Mouse (Mus musculus) heart, embryonic 13.5 days (tissue): Measurements from ENCODE around the gene Aftph. TPM values are rescaled to one million over a fixed set of nuclear protein-coding genes. Genes with fewer than 3 reads are reported as not detected.

ENCODE experiments used
- ATAC-seq: fragments of 200-750 bp; cut with Nextera tagmentation; 2 replicates; pipeline ENCODE4 v1.8.0; 2017; ENCODE audit warnings: moderate TSS enrichment; ENCODE audit not compliant: insufficient number of reproducible peaks, low FRiP score, low TSS enrichment; ENCODE audit errors: extremely low read depth
- H3K27ac ChIP-seq: fragments of 300-500 bp; sonication (generic); replicated peaks from 2 replicates; pipeline ENCODE4 v1.5.1; 2015; ENCODE audit warnings: moderate library complexity, mild to moderate bottlenecking, inconsistent platforms
- H3K27me3 ChIP-seq: fragments of 300-500 bp; sonication (generic); replicated peaks from 2 replicates; pipeline ENCODE4 v1.6.1; 2015; ENCODE audit warnings: mild to moderate bottlenecking, inconsistent platforms
- H3K36me3 ChIP-seq: fragments of 300-500 bp; sonication (generic); 2 replicates; pipeline ENCODE4 v1.6.1; 2015; ENCODE audit warnings: mild to moderate bottlenecking, inconsistent platforms
- H3K4me1 ChIP-seq: fragments of 300-500 bp; sonication (generic); 2 replicates; pipeline ENCODE4 v1.6.1; 2015; ENCODE audit warnings: inconsistent platforms
- H3K4me2 ChIP-seq: fragments of 300-500 bp; sonication (generic); 2 replicates; pipeline ENCODE4 v1.6.1; 2015; ENCODE audit warnings: inconsistent platforms, mild to moderate bottlenecking, moderate library complexity
- H3K4me3 ChIP-seq: fragments of 300-500 bp; sonication (generic); 2 replicates; pipeline ENCODE4 v1.5.1; 2015; ENCODE audit warnings: moderate library complexity, mild to moderate bottlenecking, inconsistent platforms
- H3K9ac ChIP-seq: fragments of 300-500 bp; sonication (generic); 2 replicates; pipeline ENCODE4 v1.6.1; 2015; ENCODE audit warnings: inconsistent platforms, mild to moderate bottlenecking, moderate library complexity
- H3K9me3 ChIP-seq: fragments of 300-500 bp; sonication (generic); 2 replicates; pipeline ENCODE4 v1.6.1; 2016; ENCODE audit warnings: inconsistent platforms
- WGBS: fragments of 180-500 bp; shearing (Covaris S2); methylation state at CpG from one replicate; pipeline ENCODE4 v1.1.7; 2015; ENCODE audit warnings: mixed read lengths; 5-methylcytosine and 5-hydroxymethylcytosine counted together
- polyA plus RNA-seq: library from polyadenylated mRNA; unstranded; fragments of >200 nt; fragmentation: Nextera tagmentation; extraction: Ambion mirVana; gene quantifications from 2 replicates; pipeline ENCODE4 v1.2.1, GENCODE M21; 2015

The Aftph gene
- polyA plus RNA-seq, 1 experiment from 2014 or later = 9.5 TPM

DNA sequence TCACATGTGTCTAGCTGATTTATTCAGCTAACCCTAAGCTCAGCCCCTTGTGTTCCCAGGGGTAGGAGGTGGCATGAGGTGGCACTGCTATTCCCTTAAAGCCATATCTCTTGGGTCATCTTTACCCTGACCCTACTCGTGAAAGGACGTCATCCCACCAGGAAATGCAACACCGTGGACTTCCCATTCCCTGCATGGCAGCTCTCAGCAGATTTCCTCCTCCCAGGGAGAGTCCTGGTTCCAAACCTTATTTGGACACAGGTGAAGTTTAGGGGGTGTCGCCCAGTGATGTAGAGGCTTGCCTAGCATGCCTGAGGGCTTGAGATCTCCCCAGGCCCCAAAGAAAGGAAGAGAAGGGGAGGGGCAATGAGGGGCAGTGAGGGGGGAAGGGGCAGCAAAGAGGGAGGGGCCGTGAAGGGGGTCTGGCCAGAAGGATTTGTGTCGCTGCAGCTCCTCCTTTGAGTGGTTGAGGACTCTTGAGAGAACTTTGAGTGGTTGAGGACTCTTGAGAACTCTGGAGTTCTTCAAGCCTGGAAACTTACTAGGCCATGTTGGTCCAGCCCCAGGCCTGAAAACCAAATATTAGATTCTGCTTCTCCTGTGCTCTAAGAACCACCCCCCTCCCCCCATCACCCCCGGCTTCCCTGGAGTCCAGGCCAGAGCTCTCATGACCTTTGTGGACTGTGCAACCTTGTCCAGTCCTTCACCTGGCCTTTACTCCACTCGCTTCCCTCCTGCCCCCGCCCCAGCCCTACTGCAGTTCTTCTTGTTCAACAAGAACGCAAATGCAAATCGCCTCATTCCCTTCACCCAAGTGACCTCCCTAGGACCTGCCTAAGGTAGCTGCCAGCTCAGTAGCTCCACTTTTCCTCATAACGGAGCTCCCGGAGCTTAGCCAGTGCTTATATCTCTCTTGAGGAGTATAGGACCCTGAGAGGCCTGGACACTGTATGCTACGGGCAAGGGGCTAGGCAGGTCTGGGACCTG, 81.0 kb downstream of the Aftph start:
- no peak overlapping the region for H3K27ac ChIP-seq
- H3K9ac ChIP-seq = no peak overlapping the region
- H3K27me3 ChIP-seq = no peaks in the 10 kb centered on the region
- H3K36me3 ChIP-seq = no peaks in the 10 kb centered on the region
- H3K4me3 ChIP-seq = no peak overlapping the region
- no peaks in the 10 kb centered on the region for H3K9me3 ChIP-seq
- H3K4me2 ChIP-seq = no peak overlapping the region
- peaks cover 33% of the 10 kb centered on the region for H3K4me1 ChIP-seq
- 59% methylated on average over 14 of the region's 14 CpGs for WGBS
- no peak for ATAC-seq

DNA sequence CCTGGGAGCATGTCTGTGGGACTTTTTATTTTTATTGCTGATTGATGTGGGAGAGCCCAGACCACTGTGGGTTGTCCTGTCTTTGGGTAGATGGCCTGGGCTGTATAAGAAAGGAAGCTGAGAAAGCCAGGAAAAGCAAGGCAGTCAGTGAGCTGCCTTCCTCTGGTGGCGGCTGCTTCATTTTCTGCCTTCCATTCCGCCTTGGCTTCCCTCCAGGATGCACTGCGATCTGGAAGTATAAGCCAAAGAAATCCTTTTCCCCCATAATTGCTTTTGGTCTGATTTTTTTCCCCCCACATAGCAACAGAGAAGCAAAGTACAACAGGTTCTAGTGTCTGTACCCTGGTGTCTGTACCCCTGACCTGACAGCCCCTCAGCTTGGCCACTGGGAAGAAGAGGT, 82.3 kb downstream of the Aftph start:
- Histone ChIP-seq H3K9me3 (no peaks in the 10 kb centered on the region), H3K9ac (no peak overlapping the region), H3K27me3 (no peaks in the 10 kb centered on the region), H3K4me1 (peaks cover 46% of the 10 kb centered on the region), H3K27ac (no peak overlapping the region), H3K4me2 (no peak overlapping the region), H3K36me3 (peaks cover 6% of the 10 kb centered on the region), H3K4me3 (no peak overlapping the region)
- no peak for ATAC-seq
- WGBS = 64% methylated on average over 3 of the region's 3 CpGs

DNA sequence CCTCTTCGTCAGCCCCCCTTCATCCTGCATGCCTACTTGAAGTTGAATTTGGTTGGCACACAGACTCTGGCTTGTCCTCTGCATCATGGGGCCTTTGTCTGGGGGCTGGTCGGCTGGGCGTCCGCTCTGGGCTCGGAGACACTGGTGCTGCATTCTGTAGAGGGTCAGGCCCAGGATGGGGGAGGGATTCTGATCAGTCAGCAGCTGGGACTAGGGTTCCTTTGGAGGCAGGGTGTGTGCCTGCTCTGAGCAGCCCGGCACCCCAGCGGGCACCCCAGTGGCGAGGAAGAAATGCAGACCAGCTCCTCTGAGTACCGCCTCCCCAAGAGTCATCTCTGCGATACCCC, 84.7 kb downstream of the Aftph start:
- H3K4me3 ChIP-seq = peak overlapping the region; percentile 38
- peak overlapping the region; percentile 72 for H3K9ac ChIP-seq
- ATAC-seq = no peak
- H3K4me1 ChIP-seq = peaks cover 47% of the 10 kb centered on the region
- H3K9me3 ChIP-seq = no peaks in the 10 kb centered on the region
- H3K4me2 ChIP-seq = peak overlapping the region; percentile 68
- H3K27ac ChIP-seq = peak overlapping the region; percentile 75
- H3K27me3 ChIP-seq = no peaks in the 10 kb centered on the region
- H3K36me3 ChIP-seq = peaks cover 19% of the 10 kb centered on the region
- WGBS = 15% methylated on average over 10 of the region's 10 CpGs

DNA sequence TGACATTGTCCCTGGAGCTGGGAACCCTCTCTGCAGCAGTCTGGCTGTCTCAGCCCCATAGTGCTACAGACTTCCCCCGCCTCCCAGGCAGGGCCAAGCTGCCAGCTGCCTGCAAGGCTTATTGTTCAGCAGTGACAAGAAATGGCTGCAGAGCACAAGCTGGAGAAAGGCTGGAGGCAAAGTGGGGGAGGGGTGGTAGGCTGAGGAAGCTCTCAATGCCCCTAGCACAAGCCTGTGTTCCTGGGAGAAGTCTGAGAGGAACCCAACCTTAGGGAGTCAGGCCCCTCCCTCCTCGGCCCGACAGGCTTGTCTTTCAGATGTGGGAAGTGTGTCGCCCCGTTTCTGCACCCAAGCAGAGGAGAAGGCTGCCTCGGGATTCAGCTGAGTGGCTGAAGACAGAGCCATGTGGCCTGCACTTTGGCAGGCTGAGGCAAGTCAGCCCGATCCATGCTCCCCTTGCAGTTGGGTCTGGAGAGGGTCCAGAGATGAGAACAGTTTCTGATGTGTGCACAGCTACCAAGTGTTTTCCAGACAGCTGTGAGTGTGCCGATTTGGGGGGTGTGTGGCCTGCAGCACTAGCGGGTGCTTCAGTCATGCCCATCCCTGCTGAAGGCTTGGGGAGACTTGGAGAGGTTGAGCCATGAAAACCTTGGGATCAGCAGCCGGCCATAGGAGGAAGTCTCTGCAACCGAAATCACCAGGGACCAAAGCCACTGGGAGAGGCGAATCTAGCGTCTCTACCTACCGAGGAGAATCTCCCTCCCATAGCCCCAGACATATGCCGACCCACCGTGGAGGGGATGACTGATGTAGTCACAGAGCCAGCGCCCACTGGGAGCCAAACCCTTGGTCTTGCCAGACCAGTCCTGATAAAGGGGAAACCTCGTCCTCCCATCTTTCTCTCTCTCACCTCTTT, 85.3 kb downstream of the Aftph start:
- Histone ChIP-seq H3K27ac (peak overlapping the region; percentile 75), H3K4me1 (peaks cover 48% of the 10 kb centered on the region), H3K36me3 (peaks cover 22% of the 10 kb centered on the region), H3K9ac (peak overlapping the region; percentile 72), H3K27me3 (no peaks in the 10 kb centered on the region), H3K4me2 (peak overlapping the region; percentile 68), H3K4me3 (peak overlapping the region; percentile 38), H3K9me3 (no peaks in the 10 kb centered on the region)
- ATAC-seq = peak; percentile 28
- WGBS = 10% methylated on average over 18 of the region's 18 CpGs

DNA sequence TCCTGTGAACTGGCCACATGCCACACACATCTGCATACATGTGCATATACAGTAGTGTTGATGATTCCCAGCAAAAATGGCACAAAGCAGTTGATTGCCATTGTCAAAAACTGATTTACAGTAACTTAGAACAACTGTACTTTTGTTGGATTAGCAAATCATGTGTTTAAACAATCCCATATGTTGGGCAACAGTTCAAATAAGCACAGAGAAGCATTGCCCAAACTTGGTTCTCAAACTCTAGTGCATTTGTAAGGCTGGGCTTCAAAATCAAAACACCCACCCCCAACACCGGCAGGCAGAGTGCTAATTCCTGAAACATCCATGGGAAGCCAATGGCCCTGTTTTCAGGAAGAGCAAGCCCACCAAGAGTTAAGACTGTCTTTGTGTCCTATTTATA, 90.2 kb downstream of the Aftph start:
- H3K4me1 ChIP-seq = peaks cover 60% of the 10 kb centered on the region
- WGBS = 70% methylated on average over 1 of the region's 1 CpGs
- H3K9me3 ChIP-seq = no peaks in the 10 kb centered on the region
- no peak for ATAC-seq
- no peaks in the 10 kb centered on the region for H3K27me3 ChIP-seq
- H3K4me3 ChIP-seq = no peak overlapping the region
- peaks cover 51% of the 10 kb centered on the region for H3K36me3 ChIP-seq
- no peak overlapping the region for H3K4me2 ChIP-seq
- H3K9ac ChIP-seq = no peak overlapping the region
- peak overlapping the region; percentile 10; the same call in 1 of the 2 replicates for H3K27ac ChIP-seq

DNA sequence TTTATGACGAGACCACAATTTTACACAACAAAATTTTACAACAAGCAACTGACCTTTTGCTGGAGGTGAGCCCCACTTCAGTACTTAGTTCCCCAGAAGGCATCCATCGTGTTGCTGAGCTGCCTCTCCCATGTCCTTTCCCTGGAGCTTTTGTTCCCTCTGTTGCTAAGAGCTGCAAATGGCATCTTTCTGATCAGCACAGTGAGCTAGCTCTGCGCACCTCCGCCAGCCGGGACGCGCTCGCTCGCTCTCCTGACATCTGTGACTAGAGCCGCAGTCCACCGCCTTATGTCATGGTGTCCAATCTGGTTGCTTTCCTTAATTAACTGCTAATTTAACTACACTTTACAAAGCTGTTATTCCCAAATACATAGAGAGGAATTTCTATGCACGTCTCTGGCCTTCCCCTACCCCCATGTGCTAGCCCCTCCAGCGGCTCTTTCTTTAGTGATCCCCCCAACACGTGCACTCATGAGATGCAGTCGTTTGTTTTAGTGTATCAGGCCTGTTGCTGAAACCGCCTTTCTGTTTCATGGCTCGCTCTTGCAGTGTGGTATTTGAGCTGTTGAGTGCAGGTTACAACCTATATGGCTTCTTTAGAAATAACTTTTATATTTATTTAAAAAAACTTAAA, 91.3 kb downstream of the Aftph start:
- peaks cover 60% of the 10 kb centered on the region for H3K4me1 ChIP-seq
- peaks cover 51% of the 10 kb centered on the region for H3K36me3 ChIP-seq
- no peak overlapping the region for H3K9ac ChIP-seq
- H3K27ac ChIP-seq = no peak overlapping the region
- no peak overlapping the region for H3K4me2 ChIP-seq
- no peak for ATAC-seq
- H3K27me3 ChIP-seq = no peaks in the 10 kb centered on the region
- H3K4me3 ChIP-seq = no peak overlapping the region
- no peaks in the 10 kb centered on the region for H3K9me3 ChIP-seq
- WGBS = 86% methylated on average over 17 of the region's 17 CpGs

DNA sequence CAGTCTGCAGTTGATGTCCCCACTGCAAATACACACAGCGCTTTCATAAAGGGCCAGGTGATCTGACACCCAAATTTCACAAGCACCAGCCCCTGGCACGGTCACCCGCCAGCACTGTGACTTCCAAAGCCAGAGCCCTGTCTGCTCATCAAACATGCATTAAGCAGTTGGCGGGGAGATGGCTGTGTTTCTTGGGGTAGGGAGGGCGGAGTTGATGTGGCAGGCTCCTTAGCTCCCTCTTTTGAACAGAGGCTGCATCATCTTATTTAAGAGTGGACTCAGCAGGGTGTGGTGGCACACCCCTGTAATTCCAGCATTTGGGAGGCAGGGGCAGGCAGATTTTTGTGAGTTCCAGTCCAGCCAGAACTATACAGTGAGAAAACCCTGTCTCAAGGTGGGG, 91.9 kb downstream of the Aftph start:
- H3K27me3 ChIP-seq = no peaks in the 10 kb centered on the region
- H3K27ac ChIP-seq = no peak overlapping the region
- H3K9me3 ChIP-seq = no peaks in the 10 kb centered on the region
- no peak for ATAC-seq
- no peak overlapping the region for H3K4me2 ChIP-seq
- peaks cover 49% of the 10 kb centered on the region for H3K36me3 ChIP-seq
- no peak overlapping the region for H3K9ac ChIP-seq
- peaks cover 60% of the 10 kb centered on the region for H3K4me1 ChIP-seq
- H3K4me3 ChIP-seq = no peak overlapping the region
- 82% methylated on average over 5 of the region's 5 CpGs for WGBS

DNA sequence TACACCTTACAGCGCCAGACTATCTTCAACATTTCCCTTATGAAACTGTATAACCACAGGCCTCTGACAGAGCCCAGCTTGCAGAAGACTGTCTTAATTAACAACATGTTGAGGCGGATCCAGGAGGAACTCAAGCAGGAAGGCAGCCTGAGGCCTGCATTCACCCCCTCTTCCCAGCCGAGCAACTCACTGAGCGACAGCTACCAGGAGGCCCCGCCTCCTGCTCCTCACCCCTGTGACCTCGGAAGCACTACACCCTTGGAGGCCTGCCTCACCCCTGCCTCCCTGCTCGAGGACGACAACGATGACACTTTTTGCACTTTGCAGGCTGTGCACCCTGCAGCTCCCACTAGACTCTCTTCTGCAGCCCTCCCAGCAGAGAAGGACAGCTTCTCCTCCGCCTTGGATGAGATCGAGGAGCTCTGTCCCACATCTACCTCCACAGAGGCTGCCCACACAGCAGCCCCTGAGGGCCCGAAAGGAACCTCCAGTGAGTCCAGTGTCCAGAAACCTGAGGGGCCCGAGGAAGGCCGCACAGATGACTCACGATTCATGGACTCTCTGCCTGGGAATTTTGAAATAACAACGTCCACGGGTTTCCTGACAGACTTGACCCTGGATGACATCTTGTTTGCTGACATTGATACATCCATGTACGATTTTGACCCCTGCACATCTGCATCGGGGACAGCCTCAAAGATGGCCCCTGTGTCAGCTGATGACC, 93.3 kb downstream of the Aftph start:
- H3K9ac ChIP-seq = no peak overlapping the region
- peaks cover 67% of the 10 kb centered on the region for H3K4me1 ChIP-seq
- H3K9me3 ChIP-seq = no peaks in the 10 kb centered on the region
- H3K27me3 ChIP-seq = no peaks in the 10 kb centered on the region
- no peak for ATAC-seq
- no peak overlapping the region for H3K4me3 ChIP-seq
- no peak overlapping the region for H3K4me2 ChIP-seq
- H3K36me3 ChIP-seq = peaks cover 37% of the 10 kb centered on the region
- WGBS = 62% methylated on average over 19 of the region's 19 CpGs
- 0 out of 2 replicates have a peak overlapping the region, but pooled peaks have one; percentile 8 for H3K27ac ChIP-seq

DNA sequence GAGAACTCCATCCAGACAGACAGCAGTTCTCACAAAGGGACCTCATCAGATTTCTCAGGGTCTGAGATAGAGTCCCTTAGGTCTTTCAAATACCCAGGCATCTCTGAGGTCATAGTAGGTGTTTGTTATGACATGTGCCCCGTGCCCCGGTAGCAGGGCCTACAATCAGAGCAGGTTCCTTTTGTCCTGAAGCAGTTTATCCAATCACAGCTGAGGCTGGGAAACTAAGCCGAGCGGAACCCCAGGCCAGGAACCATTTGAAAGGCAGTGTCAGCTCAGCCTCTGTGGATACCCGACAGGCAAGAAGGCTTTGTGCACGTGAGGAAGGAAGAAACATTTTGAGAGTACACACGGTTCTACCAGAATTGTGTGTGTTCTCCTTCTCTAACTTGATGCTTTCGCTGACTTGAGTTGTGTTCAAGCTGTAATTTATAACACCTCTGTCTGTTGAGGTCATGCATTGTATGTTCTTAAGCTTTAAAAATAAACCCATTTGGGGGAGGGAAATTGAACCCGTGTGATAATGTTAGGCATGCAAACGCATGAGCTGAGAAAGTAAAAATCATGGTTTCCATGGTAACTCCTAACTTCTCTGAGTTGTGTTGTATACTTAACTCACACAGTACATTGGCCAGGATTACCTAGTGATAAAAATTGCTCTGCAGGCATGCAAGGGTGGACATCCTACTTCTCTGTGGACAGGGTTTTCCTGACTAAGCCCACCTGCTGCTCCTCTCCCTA, 94.2 kb downstream of the Aftph start:
- Histone ChIP-seq H3K36me3 (peaks cover 33% of the 10 kb centered on the region), H3K9ac (peak overlapping the region; percentile 50; the same call in 1 of the 2 replicates), H3K27me3 (no peaks in the 10 kb centered on the region), H3K4me2 (no peak overlapping the region), H3K4me3 (no peak overlapping the region), H3K4me1 (peaks cover 71% of the 10 kb centered on the region), H3K27ac (peak overlapping the region; percentile 37), H3K9me3 (no peaks in the 10 kb centered on the region)
- 52% methylated on average over 10 of the region's 10 CpGs for WGBS
- no peak for ATAC-seq

DNA sequence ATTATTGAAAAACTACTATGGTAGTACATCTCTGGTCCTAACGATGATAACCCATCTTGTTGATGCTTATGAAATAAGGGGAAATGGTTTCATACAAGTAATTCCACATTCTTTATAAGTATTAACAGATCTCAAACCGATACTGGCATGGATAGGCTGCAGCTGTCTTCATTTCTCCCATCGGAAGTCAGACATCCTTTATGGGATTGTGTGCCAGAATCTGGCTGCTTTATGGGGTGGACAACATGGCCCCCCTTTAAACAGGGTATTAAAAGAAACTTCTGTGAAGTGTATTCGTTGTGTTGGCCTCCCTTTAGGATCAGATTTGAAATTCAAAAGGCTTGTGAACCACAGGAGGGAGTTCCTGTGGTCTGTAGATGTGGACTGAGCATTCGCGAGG, 95.2 kb downstream of the Aftph start:
- H3K4me1 ChIP-seq = peaks cover 67% of the 10 kb centered on the region
- no peaks in the 10 kb centered on the region for H3K27me3 ChIP-seq
- H3K9ac ChIP-seq = 0 out of 2 replicates have a peak overlapping the region, but pooled peaks have one; percentile 14
- H3K4me3 ChIP-seq = no peak overlapping the region
- H3K4me2 ChIP-seq = no peak overlapping the region
- no peak overlapping the region for H3K27ac ChIP-seq
- peaks cover 29% of the 10 kb centered on the region for H3K36me3 ChIP-seq
- WGBS = 64% methylated on average over 6 of the region's 6 CpGs
- no peak for ATAC-seq
- no peaks in the 10 kb centered on the region for H3K9me3 ChIP-seq
